Mouse (Mus musculus) cerebellum, adult 9-10 months (tissue): ENCODE results near the gene Slc30a2.
A peak's percentile ranks its signal among the peaks of the same experiment; 100 is the strongest.
"Not testable (repeated sequence)": the region's sequence is repeated elsewhere in the genome, so short reads cannot be mapped to it uniquely, and the experiment has no call there.

Experiments used
- DNase-seq: peaks from one replicate; pipeline ENCODE4 v3.0.0; 2022

Slc30a2 gene

GRCm38 (mm10) chr4:134324655-134325054 lies 18.3 kb upstream of the Slc30a2 start:
- no peak for DNase-seq

GRCm38 (mm10) chr4:134326859-134327530 lies 16.0 kb upstream of the Slc30a2 start:
- DNase-seq = no peak

- no peak for DNase-seq
Measured at GRCm38 (mm10) chr4:134328151-134328550, 14.8 kb upstream of the Slc30a2 start.

- no peak for DNase-seq
Measured at GRCm38 (mm10) chr4:134328832-134329231, 14.1 kb upstream of the Slc30a2 start.

GRCm38 (mm10) chr4:134330281-134330680 lies 12.7 kb upstream of the Slc30a2 start:
- no peak for DNase-seq

- DNase-seq = not testable (repeated sequence)
Measured at GRCm38 (mm10) chr4:134341231-134341630, 1.8 kb upstream of the Slc30a2 start.

GRCm38 (mm10) chr4:134342213-134342779 lies 685 bp upstream of the Slc30a2 start:
- no peak for DNase-seq

- DNase-seq = no peak
Measured at GRCm38 (mm10) chr4:134344620-134345019, 1.6 kb downstream of the Slc30a2 start.

- DNase-seq = no peak
Measured at GRCm38 (mm10) chr4:134345802-134346201, 2.8 kb downstream of the Slc30a2 start.

GRCm38 (mm10) chr4:134348078-134348477 lies 5.1 kb downstream of the Slc30a2 start:
- no peak for DNase-seq

- DNase-seq = no peak
Measured at GRCm38 (mm10) chr4:134348545-134348944, 5.6 kb downstream of the Slc30a2 start.

GRCm38 (mm10) chr4:134349829-134350228 lies 6.8 kb downstream of the Slc30a2 start:
- no peak for DNase-seq

- DNase-seq = no peak
Measured at GRCm38 (mm10) chr4:134350641-134351040, 7.7 kb downstream of the Slc30a2 start.

- no peak for DNase-seq
Measured at GRCm38 (mm10) chr4:134351329-134352260, 8.6 kb downstream of the Slc30a2 start.

- DNase-seq = no peak
Measured at GRCm38 (mm10) chr4:134352261-134352707, 9.3 kb downstream of the Slc30a2 start.

GRCm38 (mm10) chr4:134352929-134353328 lies 9.9 kb downstream of the Slc30a2 start:
- no peak for DNase-seq

- no peak for DNase-seq
Measured at GRCm38 (mm10) chr4:134353527-134354409, 10.8 kb downstream of the Slc30a2 start.

- DNase-seq = no peak
Measured at GRCm38 (mm10) chr4:134355841-134356452, 13.0 kb downstream of the Slc30a2 start.

- DNase-seq = peak; percentile 80
Measured at GRCm38 (mm10) chr4:134356591-134357460, 13.8 kb downstream of the Slc30a2 start.

- DNase-seq = no peak
Measured at GRCm38 (mm10) chr4:134357461-134357771, 14.4 kb downstream of the Slc30a2 start.

- no peak for DNase-seq
Measured at GRCm38 (mm10) chr4:134359649-134360048, 16.7 kb downstream of the Slc30a2 start.
